ENCODE assay signal across 8 mouse cellular contexts in the genomic region with DNA sequence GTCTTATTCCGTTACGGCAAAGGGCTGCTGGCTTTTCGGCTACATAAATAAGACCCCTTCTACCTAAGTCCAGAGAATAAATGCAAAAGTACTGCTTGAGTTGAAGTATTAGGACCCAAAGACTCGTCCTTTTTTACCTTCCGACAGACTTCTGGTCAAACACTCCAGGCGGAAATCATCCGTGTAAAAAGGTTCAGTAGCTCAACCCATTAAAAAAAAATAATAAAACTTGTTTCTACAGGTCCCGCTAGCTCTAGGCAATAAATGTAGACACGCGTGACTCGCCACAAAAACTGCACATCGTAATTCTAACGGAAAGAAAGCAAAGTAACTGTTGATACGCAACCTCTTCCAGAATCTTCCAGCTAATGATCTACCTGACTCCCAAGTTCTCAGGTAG. TPM values are rescaled to one million over a fixed set of nuclear protein-coding genes. Genes with fewer than 3 reads are reported as not detected.
DNase-seq lines count a peak whose midpoint lies in the region; ATAC-seq lines count a peak whose summit lies in the region.

A gene (minus strand): TSS at position 101 of the 400 bp plus-strand sequence.

- H3K9ac ChIP-seq in lung, embryonic 16.5 days (ENCODE audit: low read length) = peak within 1 kb of the TSS; percentile 93
- H3K9ac ChIP-seq in embryonic facial prominence, embryonic 14.5 days (ENCODE audit: low read depth, low read length) = peak within 1 kb of the TSS; percentile 98
- peak within 1 kb of the TSS; percentile 98 for H3K9ac ChIP-seq in heart, embryonic 16.5 days (ENCODE audit: low read length)
- peak within 1 kb of the TSS; percentile 94 for H3K9ac ChIP-seq in neural tube, embryonic 14.5 days (replicated peaks; ENCODE audit: low read depth, low read length)

- ATAC-seq in lung, embryonic 16.5 days (ENCODE audit: low read depth) = no peak
- no peak for ATAC-seq in embryonic facial prominence, embryonic 14.5 days (ENCODE audit: low read depth)
- ATAC-seq in heart, embryonic 16.5 days (replicated peaks; ENCODE audit: extremely low read depth, insufficient read depth, low FRiP score) = no peak
- ATAC-seq in neural tube, embryonic 14.5 days (ENCODE audit: low read depth) = peak; percentile 7; the same call in 1 of the 2 replicates

- intact Hi-C loops in left cerebral cortex, postnatal 4 days (cut with DNase I) = no loop called here

- peak within 1 kb of the TSS; percentile 69 for H3K4me3 ChIP-seq in lung, embryonic 16.5 days (ENCODE audit: low read length)
- H3K4me3 ChIP-seq in embryonic facial prominence, embryonic 14.5 days (ENCODE audit: low read depth, low read length) = peak within 1 kb of the TSS; percentile 99
- peak within 1 kb of the TSS; percentile 95 for H3K4me3 ChIP-seq in heart, embryonic 16.5 days (ENCODE audit: low read length)
- H3K4me3 ChIP-seq in neural tube, embryonic 14.5 days (ENCODE audit: low read depth, low read length) = peak within 1 kb of the TSS; percentile 99

- peak within 1 kb of the TSS; percentile 89 for H3K4me2 ChIP-seq in lung, embryonic 16.5 days (ENCODE audit: low read depth, low read length)
- peak within 1 kb of the TSS; percentile 84 for H3K4me2 ChIP-seq in embryonic facial prominence, embryonic 14.5 days (ENCODE audit: low read depth, low read length)
- peak within 1 kb of the TSS; percentile 92 for H3K4me2 ChIP-seq in heart, embryonic 16.5 days (ENCODE audit: low read depth, low read length)
- peak within 1 kb of the TSS; percentile 84 for H3K4me2 ChIP-seq in neural tube, embryonic 14.5 days (ENCODE audit: low read depth, low read length)

- WGBS in lung, embryonic 16.5 days = 6% methylated on average over 14 of the region's 14 CpGs
- WGBS in embryonic facial prominence, embryonic 14.5 days = 12% methylated on average over 14 of the region's 14 CpGs
- 7% methylated on average over 14 of the region's 14 CpGs for WGBS in heart, embryonic 16.5 days
- WGBS in neural tube, embryonic 14.5 days = 10% methylated on average over 14 of the region's 14 CpGs

- H3K27ac ChIP-seq in lung, embryonic 16.5 days (ENCODE audit: low read length) = peak within 1 kb of the TSS; percentile 95
- peak within 1 kb of the TSS; percentile 96 for H3K27ac ChIP-seq in embryonic facial prominence, embryonic 14.5 days (replicated peaks; ENCODE audit: low read depth, low read length)
- H3K27ac ChIP-seq in heart, embryonic 16.5 days (ENCODE audit: low read length) = peak within 1 kb of the TSS; percentile 96
- peak within 1 kb of the TSS; percentile 87 for H3K27ac ChIP-seq in neural tube, embryonic 14.5 days (ENCODE audit: low read depth, low read length)

- H3K9me3 ChIP-seq in lung, embryonic 16.5 days (ENCODE audit: control insufficient read depth, low read length) = no peaks in the 10 kb centered on the region
- no peaks in the 10 kb centered on the region for H3K9me3 ChIP-seq in embryonic facial prominence, embryonic 14.5 days (ENCODE audit: control insufficient read depth, low read length)
- no peaks in the 10 kb centered on the region for H3K9me3 ChIP-seq in heart, embryonic 16.5 days (replicated peaks; ENCODE audit: control insufficient read depth, low read length)
- H3K9me3 ChIP-seq in neural tube, embryonic 14.5 days (ENCODE audit: control insufficient read depth, low read length) = no peaks in the 10 kb centered on the region

- H3K27me3 ChIP-seq in lung, embryonic 16.5 days (ENCODE audit: control insufficient read depth, insufficient read depth, low read depth, low read length) = no peaks in the 10 kb centered on the region
- no peaks in the 10 kb centered on the region for H3K27me3 ChIP-seq in embryonic facial prominence, embryonic 14.5 days (replicated peaks; ENCODE audit: control insufficient read depth, insufficient read depth, low read length)
- H3K27me3 ChIP-seq in heart, embryonic 16.5 days (ENCODE audit: control insufficient read depth, insufficient read depth, low read length) = no peaks in the 10 kb centered on the region
- H3K27me3 ChIP-seq in neural tube, embryonic 14.5 days (ENCODE audit: control insufficient read depth, insufficient read depth, low read length) = no peaks in the 10 kb centered on the region

- peaks cover 9% of the 10 kb centered on the region for H3K4me1 ChIP-seq in lung, embryonic 16.5 days (replicated peaks; ENCODE audit: control insufficient read depth, insufficient read depth, low read length)
- peaks cover 14% of the 10 kb centered on the region for H3K4me1 ChIP-seq in embryonic facial prominence, embryonic 14.5 days (ENCODE audit: control insufficient read depth, insufficient read depth, low read length)
- peaks cover 15% of the 10 kb centered on the region for H3K4me1 ChIP-seq in heart, embryonic 16.5 days (ENCODE audit: control insufficient read depth, insufficient read depth, low read length)
- H3K4me1 ChIP-seq in neural tube, embryonic 14.5 days (ENCODE audit: control insufficient read depth, insufficient read depth, low read length) = peaks cover 13% of the 10 kb centered on the region

- 0 out of 2 replicates have a peak, but pooled peaks cover 2% of the 10 kb centered on the region for H3K36me3 ChIP-seq in lung, embryonic 16.5 days (ENCODE audit: control insufficient read depth, insufficient read depth, low read length)
- H3K36me3 ChIP-seq in embryonic facial prominence, embryonic 14.5 days (ENCODE audit: control insufficient read depth, insufficient read depth, low read length) = peaks cover 10% of the 10 kb centered on the region; the same call in 1 of the 2 replicates
- H3K36me3 ChIP-seq in heart, embryonic 16.5 days (ENCODE audit: control insufficient read depth, insufficient read depth) = no peaks in the 10 kb centered on the region
- H3K36me3 ChIP-seq in neural tube, embryonic 14.5 days (ENCODE audit: control insufficient read depth, insufficient read depth, low read length) = no peaks in the 10 kb centered on the region

- DNase-seq in lung, postnatal 10 days = no peak
- no peak for DNase-seq in embryonic facial prominence, embryonic 14.5 days (ENCODE audit: low spot score)
- no peak for DNase-seq in left cerebral cortex, postnatal 4 days
- no peak for DNase-seq in kidney, postnatal 25 days
- DNase-seq in right cerebral cortex, postnatal 25 days = no peak

RNA-seq across cellular contexts. Expression of the gene that starts here (rescaled TPM):
- 70.0 and 70.2 TPM in 2 replicates for polyA plus RNA-seq in lung, embryonic 16.5 days (2015; fragmentation: Nextera tagmentation; extraction: Ambion mirVana)
- polyA plus RNA-seq in embryonic facial prominence, embryonic 14.5 days (2014; fragmentation: Nextera tagmentation; extraction: Ambion mirVana) = 52.2 and 61.0 TPM in 2 replicates
- 48.3 and 48.8 TPM in 2 replicates for polyA plus RNA-seq in heart, embryonic 16.5 days (2015; fragmentation: Nextera tagmentation; extraction: Ambion mirVana)
- 10 to 100 TPM; 73.4 to 79.0 TPM for total RNA-seq in left cerebral cortex, postnatal 4 days (2021)
- 87.1 and 96.0 TPM in 2 replicates for polyA plus RNA-seq in neural tube, embryonic 14.5 days (2014; fragmentation: Nextera tagmentation; extraction: Ambion mirVana)
